Mouse (Mus musculus) cerebellum, postnatal 10 days (tissue): ENCODE data around the gene Vps36.

ENCODE experiments used
- DNase-seq, 2 experiments: peaks; one replicate each; pipeline ENCODE4 v3.0.0; 2021; ENCODE audit warnings: mixed read lengths in 2 of 2

Vps36 gene

DNA sequence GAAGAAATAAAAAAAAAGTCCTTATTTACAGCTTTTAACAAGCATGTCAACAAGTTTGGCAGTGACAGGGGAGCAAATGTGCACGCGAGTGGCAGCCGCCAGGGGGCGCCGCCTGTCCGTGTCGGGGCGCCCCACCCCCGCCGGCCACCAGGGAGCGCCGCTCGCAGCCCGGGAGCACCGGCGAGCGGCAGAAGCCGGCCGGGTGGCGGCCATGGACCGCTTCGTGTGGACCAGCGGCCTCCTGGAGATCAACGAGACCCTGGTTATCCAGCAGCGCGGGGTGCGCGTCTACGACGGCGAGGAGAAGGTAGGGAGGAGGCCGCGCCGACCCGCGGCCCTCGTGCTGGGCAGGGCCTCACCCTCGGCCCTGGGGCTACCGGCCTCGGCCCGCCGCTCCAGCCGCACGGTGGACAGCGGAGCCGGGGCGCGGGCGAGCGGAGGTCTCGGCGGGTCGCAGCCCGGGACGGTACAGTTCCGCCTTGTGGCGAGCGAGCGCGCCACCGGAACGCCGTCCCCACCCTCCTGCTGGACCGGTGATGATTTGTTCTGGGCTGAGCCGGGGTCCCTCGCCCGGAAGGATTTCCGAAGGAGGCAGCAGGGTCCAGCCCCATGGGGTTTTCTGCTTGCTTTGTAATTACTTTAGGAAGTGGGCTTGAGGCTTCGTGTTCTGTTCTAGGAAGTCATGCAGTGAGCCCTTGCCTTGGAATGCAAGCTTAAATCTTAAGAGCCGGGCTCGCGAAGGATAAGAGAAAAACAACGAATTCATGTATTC lies at the start of gene Vps36:
Gene Vps36, plus strand, starts transcription at position 150 of the 772 bp plus-strand sequence.
- DNase-seq, result peak; percentile 95 to 97

DNA sequence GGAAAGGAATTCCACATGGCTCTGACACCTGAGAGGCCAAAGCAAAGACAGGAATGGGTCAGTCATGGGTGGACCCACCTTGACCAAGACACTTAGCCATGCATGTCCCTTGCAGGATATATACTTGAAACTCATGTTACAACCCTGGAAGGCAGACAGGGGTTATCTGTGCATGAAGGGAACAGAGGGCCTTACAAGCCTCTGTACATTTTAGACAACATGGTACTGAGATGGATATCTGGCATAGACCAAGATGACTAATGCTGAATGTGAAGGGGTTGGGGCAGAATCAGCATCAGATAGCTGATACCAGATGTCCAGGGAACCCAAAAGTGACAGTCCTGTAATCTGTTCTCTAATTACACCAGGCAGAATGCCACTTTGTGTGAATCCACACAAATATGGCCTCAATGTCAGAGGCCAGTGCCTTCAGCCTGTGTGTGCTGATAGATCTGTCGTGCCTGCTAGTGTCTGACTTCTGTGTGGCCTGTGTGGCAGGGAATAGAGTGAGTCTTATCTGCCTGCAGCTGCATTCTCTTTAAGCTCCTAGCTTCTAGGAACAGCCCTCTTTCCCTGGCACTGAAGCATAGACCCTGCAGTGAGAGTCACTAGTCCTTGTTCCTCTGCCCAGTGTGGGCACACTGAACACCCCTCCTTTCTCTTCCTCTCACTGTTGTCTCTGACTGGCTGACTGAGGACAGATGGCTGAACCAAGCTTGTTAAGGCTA lies 48.7 kb upstream of the Vps36 start:
- DNase-seq, result peak; percentile 48 to 65

DNA sequence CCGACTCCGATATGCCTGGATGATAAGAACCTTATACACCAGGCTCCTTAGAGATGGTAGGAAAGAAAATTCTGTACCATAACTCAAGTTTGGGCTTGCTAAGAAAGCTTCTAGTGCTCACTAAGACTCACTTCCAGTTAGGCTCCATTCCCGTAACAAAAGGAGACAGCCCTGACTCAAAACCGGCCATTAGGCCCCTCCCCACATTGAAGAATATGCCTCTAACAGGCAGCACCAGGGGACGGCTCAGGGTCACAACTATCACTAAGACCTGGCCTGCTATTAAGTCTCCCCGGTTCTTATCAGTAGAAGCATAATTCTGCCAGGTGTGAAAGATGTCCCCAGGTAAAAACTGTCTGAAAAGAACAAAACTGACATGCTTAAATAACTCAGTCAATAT lies 46.8 kb upstream of the Vps36 start:
- no peak for DNase-seq

DNA sequence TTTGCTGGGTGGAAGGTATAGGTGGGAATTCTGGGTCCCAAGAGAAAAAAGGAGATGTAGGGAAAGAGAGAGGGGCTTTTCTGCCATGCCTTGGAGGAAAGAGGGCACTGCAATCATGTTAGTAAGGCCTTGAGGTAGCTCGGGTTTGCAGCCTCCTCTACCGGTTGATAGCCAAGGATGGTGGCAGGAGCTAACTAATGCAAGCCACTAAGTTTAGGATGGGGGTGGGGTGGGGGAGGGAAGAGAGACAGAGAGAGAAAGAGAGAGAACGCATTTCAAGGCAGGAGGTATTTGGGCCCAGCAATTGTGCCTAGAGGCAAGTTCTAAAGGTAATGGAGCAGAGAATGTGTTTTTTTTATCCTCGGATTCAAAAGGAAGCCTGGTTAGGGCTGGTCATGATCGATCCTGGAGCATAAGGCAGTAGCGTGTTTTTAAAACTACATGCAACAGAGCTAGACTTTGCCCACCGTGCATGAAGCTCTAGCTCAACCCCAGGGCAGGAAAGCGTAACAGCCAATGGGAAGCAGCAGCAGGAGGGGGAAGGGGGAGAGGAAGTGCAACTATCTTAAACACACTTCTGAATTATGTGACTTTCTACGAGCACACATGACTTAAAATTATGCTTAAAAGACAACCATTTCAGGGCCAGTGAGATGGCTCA lies 44.8 kb upstream of the Vps36 start:
- no peak for DNase-seq

DNA sequence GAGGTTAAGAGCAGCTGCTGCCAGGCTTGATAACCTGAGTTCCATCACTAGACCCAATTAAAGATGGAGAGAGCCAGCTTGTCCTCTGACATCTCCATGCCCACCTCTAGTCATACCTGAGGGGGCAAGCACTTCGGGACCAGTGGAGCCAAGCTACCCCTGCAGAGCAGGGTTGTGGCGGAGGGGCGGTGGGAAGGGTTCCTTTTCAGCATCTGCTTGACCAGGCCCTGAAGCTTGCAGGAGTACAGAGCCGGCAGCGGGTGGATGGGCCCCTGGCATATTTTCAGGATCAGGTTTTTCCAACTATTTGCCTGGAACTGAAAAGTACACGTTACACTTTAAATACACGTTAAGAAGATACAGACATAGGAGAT lies 44.3 kb upstream of the Vps36 start:
- no peak for DNase-seq

DNA sequence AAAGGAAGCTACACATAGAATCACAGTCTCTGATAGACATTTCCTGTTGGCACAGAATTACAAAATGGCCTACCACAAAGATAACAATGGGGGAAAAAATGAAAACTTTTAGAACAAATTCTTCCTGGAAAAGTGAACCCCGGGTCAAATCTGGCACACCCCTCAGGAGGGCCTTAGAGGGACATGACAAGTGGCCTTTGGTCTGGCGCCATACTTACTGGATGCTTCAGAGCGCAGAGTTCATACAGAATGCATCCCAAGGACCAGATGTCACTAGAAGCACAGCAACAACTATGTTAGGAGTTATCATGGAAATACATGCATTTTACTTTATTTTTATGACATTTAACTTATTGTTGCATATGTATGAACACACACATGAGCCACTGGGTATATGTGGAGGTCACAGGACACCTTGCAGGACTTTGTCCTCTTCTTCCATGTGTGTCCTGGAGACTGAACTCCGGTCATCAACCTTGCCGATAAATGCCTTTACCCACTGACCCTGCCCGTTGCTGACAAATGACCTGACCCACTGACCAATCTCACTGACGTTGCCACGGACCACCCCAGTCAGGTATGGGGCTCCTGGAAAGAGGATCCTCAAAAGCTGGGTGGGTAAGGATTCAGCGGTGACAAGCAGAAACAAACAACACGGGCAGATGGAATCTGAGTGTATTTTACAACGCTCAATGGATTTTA lies 42.8 kb upstream of the Vps36 start:
- no peak for DNase-seq

DNA sequence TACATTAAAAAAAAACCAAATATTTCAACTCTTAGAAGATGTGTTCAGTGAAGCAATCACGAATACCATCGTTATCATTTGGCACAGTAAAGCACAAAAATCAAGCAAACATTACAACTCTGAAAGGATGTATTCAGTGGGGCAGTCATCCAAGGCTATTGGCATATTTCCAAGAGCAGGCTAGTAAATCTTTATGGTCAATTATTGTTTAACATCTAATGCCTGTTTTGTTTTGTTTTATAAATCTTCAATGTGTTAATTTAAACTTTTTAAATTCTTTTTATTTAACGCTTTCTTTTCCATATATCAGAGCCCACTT lies 42.3 kb upstream of the Vps36 start:
- DNase-seq, result peak; percentile 46 to 47

DNA sequence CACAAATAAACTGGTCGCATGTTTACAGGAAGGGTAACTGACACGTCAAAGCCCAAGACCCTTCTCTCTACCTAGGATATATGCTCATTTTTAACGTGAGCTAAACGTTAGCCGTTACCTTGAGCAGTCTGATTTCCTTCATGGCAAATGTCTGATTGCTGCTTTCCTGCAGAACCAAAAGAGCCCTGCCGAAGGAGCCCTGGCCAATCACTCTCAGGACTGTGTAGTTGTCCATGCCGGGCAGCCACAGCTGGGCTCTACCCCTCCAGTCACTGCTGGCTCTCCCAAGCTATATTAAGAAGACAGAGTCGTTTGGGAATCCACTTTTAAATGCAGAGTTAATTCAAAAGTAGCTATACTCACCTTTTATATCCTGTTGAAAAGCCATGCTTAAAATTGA lies 30.4 kb upstream of the Vps36 start:
- DNase-seq, result no peak

DNA sequence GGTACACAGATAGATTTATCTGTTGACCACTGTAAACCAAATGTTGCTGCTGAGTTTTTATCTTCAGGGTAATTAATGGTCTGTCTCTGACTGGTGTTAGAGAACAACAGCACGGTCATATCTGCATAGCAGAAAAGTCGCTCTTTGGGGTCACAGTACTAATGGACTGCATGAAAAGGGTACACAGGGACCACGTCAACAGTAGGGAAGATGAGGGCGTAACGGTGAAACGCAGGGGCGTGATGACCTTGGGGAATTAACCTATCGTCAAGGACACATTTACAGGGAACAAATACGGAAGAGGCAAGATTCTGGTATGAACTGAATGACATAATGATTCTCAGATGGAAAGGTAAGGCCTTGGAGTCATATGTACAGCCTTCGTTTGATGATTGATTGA lies 28.2 kb upstream of the Vps36 start:
- no peak for DNase-seq

DNA sequence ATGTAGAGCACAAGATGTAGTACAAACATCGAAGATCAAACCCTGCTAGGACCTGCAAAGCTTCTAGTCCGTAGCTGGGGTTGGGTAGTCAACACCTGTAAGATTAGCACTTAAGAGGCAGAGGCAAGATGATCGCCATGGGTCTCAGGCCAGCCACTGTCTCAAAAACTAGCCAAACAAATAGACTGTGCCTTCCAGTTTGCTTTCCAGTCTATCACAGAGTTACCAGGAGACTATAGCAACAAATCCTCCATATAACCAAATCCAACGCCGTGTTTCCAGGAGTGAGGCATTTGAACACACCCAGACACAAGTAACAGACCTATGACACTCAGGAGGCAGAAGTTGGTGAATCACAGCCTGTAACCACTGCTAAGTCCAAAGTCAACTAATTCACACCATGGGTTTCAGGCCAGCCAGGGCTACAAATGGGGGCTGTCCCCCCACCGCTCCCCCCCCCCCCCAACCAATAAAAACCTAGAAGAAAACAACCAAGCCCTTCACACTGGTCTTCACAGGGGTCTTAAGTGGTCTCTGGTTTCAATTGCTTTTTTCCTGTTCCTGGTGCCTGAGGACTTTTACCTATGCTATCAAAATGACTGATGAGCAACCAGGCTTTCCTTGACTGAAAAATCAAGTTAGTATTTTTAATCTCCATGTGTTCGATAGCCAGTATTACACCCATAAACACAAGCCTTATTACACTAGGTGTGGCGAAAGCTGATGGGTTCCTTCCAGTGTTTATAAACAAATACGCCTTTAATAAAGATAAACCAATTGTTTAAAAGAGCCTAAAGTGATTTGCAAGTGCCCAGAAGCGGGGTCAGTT lies 27.1 kb upstream of the Vps36 start:
- no peak for DNase-seq

DNA sequence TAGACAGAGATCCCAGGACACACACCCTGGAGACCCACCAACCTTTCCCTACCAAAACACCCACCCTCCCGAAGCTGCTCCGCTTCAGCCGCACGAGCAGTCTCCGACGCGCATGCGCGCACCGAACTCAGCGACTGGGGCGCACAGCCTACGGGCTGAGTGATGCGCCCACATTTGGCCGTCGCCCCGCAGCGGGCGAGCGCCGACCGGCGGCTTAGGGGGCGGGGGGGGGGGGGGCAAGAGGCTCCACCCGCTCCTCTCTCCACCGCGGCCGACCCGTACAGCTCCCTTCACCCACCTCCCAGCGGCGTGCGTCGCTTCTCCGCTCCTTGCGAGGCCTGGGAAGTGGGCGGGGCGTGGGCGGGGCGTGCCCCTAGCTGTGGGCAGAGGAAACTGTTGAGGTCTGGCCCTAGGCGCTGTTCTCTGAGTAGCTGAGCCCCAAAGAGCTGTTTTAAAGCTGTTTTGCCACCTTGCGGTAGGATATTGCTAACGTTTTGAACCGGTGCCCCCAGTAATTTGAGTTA lies 26.5 kb upstream of the Vps36 start, which contains the start of gene Nek3:
Gene Nek3, minus strand, starts transcription at position 356 of the 524 bp plus-strand sequence.
- peak; percentile 91 to 94 for DNase-seq

DNA sequence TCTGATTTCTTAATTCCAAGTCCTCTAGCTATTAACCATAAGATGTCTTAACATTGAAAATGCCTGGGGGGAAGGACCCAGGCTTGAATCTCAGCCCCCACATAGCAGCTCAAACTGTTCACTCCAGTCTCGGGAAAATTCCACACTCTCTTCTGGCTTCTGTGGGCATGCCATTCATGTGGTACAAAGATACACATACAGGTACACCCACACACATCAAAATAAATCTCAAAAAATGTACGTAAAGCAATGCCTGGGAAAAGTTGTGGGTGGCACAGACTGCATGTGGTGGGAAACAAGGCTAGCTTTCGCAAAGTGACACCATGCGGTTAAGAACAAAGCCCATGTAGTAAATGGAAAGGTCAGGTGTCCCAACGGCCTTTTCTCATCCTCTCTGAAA lies 23.4 kb upstream of the Vps36 start:
- no peak for DNase-seq

DNA sequence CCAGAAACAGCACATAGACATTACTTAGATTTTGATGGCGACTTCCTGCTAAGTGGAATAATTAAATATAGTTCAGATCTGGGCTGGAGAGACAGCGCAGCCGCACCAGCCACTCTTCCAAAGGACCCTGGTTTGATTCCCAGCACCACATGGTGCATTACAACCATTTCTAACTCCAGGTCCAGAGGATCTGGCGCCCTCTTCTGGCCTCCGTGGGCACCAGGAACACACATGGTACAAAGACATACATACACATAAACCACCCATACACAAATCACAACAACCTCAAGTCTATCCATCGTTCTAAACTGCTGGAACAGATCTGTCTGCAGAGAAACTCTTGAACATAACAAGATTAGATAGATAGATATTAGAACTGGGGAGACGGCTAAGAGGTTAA lies 16.6 kb upstream of the Vps36 start:
- DNase-seq, result no peak

DNA sequence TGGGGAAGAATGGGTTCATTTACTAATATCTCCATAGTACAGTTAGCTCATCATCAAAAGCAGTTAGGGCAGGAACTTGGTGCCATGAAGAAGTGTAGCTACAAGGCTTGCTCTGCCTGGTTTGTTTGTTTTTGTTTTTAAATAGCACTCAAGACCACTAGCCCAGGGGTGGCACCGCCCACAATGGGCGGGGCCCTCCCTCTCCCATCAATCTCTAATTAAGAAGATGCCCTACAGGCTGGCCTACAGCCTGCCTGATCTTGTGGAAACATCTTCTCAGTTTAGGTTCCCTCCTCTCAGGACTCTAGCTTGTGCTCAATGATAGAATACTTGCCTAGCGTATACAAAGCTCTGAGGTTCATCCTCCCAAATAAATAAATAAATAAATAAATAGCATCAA lies 7.7 kb upstream of the Vps36 start:
- DNase-seq, result peak; percentile 37 to 51

DNA sequence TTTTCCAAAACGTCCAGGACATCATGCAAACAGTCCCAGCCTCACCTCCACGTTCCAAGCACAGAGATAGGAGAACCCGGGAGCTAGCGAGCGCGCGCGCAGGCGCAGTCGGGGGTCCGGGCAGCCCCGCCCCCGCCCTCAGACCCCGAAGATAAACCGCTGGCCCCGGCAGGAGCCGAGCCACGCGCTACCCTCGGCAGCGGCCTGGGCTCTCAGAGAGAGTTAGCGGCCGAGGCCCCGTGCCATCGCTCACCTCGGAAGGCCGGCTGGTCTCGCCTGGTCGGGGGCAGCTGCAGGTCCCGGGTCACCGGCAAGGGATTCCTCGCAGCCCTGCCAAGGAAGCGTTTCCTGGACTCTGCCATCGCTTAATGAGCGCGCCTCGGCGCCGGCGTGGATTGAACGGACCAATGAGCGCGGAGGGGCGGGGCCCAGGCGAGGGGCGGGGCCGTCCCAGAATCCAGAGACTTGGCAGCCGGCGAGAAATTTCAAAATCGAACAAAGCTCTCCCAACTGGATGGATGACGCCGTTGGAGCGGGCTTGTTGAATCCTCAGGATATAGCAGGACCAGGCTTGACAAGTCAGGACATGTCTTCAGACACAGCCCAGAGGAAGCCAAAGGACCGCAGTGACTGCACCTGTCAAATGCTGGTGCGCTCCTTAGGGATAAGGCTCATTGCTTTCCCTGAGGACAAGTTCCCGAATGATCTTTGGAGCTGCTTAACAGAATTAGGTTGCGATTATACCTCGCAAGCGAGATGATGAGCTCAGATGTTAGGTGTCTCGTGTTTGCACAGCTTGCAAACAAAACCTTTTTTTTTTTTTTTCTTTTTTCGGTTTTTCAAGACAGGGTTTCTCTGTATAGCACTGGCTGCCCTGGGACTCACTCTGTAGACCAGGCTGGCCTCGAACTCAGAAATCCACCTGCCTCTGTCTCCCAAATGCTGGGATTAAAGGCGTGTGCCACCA lies 6.9 kb upstream of the Vps36 start, which contains the start of gene Ckap2:
Gene Ckap2, minus strand, starts transcription at position 389 of the 967 bp plus-strand sequence.
- DNase-seq, result peak; percentile 96

DNA sequence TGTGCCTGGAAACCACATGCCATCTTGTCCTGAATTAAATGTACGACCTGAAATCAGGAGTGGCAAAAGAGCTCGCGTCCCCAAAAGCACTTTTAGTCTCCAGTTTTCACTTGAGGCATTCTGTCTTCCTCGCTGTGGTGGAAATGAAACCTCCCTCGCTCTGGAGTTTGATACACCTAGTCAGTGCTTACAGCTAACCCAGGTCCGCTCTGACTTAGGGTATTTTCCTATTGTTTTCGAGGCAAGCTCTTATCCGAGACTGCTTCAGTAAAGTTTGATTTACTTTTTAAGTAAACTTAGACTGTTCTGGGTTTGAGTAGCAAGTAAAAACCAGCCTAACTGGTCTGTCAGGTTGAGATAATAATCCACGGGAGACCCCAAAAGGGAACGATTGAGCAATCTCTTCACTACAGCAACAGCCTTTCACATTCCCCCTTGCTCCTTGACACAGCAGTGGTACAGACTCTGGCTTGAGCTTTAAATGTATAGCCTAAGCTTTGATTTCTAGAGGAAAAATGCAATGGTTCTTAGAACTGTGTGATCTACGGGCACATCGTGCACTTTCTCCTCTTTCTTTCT lies 912 bp downstream of the Vps36 start:
- no peak for DNase-seq

DNA sequence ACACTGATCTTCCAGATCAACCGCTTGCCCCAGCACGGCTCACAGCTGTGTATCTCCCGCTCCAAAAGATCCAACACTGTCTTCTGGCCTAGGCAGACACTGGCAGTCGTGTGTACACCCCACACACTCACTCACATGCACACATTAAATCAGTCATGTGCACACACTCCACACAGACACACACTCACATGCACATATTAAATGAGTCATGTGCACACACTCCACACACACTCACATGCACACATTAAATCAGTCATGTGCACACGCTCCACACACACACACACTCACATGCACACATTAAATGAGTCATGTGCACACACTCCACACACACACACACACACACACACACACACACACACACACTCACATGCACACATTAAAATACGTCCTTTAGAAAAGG lies 5.3 kb downstream of the Vps36 start:
- DNase-seq, result no peak

DNA sequence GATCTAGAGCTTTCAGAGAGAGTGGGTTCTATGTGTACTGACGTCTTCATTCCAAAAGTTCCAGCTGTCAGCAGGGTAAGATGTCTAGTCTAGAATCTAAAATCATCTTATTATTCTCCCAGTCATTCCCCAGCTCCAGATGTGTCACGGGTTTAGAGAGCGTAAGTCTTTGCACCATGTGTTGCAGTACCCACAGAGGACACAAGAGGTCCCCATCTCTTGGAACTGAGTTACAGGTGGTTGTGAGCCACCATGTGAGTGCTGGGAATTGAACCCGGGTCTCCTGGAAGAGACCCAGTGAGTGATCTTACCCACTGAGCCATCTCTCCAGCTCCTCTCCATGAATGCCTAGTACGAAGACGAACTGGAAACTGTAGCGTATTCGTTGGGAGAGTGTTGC lies 6.9 kb downstream of the Vps36 start:
- DNase-seq, result no peak

DNA sequence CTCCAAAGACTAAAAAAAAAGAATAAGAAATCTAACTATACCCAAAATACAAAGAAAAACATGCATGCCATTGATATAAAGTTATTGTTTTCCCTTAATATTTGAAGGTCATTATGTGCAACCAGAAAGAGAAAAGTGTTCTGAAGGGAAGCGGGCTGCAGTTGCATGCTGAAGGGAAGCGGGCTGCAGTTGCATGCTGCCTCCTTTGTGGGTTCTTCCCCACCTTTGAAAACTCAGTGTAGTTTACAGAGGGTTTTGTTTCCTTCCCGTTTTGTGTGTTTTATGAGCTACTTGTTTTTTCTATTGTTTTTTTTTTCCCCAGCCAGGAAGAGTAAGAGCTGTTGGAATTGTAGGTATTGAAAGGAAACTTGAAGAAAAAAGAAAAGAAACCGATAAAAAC lies 14.9 kb downstream of the Vps36 start:
- DNase-seq, result no peak

DNA sequence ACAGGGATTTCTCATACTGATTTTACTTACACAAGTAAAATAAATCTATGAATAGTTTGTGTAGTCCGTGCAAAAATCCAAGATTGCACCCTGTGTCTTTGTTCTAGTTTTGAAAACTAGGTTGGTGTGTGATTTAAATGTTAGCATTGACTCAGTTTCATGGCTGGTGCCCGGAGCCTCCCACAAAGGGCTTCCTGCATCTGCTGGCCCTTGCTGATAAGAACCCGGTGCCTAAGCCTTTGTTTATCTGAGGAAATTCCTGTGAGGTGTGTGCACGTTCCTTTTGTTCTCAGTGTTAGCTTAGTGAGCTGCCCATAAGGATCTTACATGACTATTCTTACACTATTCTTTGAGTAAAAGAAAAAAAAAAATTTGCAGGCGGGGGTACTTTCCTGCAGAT lies 16.4 kb downstream of the Vps36 start:
- no peak for DNase-seq

DNA sequence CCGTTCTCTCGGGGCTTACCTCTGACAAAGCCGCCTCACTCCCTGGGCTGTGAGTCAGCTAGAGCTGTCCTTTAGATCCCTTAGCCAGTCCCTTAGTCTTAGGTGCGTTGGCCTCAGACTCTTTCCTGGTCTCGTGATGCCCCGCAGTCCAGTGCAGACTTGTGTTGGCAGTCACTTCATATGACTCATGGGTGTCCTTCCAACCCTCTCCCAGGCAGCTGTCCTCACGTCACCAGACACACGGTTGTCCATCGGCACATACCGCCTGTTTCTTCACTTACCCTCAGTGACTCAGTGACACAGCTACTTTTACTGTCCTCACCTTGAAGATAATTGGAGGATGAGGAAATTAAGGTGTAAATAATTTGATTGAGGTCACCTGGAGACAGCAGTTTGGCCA lies 22.2 kb downstream of the Vps36 start:
- DNase-seq, result no peak
